Mouse (Mus musculus): Measurements from ENCODE around the gene Cited2.

The Cited2 gene

DNA sequence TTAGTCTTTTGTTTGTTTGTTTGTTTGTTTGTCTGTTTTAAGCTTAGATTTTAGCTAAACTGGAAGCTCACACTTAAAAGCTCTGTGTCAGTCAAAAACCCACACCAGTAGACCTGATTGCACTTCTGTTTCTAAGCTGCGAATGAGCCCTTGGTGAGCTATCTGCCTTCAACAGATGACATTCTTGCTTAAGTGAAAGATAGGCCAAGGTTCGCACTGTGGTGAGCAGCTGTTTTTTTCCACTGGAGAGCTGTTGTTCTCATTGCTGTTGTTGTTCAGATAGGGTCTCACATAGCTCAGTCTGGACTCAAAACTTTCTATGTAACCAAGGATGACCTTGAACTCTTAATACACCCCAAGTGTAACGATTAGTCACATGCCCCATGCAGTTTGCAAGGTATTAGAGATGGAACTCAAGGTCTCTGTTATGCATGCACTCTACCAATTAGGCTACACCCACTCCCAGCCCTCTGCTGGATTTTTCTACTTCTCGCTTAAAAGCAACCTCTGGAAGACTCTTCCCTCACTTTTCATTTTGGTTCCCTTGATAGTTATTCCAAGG is 3.9 kb upstream of the Cited2 start:
- no peak for TF ChIP-seq GATA4 (IDR thresholded peaks at IDR 0.05; ENCODE audit: insufficient replicate concordance, low read length)

DNA sequence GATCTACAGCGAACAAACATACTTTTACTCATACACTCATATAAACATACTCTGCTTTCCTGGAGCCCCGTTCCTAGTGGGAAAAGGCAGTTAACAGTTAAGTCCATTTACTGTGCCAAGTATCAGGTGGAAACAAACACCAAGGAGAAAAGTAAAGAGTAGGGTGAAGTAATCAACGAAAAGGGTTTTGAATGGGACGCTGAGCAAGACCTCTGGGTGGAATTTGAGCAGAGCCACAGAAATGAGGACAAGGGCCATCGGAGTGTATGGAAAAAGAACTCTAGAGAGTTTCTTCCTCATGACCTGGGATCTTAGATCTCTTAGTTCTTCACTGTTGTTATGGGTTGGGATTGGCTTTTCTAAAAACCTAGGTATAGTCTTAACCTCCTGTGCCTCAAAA is 3.4 kb upstream of the Cited2 start:
- TF ChIP-seq GATA4 (IDR thresholded peaks at IDR 0.05; ENCODE audit: insufficient replicate concordance, low read length): no peak

DNA sequence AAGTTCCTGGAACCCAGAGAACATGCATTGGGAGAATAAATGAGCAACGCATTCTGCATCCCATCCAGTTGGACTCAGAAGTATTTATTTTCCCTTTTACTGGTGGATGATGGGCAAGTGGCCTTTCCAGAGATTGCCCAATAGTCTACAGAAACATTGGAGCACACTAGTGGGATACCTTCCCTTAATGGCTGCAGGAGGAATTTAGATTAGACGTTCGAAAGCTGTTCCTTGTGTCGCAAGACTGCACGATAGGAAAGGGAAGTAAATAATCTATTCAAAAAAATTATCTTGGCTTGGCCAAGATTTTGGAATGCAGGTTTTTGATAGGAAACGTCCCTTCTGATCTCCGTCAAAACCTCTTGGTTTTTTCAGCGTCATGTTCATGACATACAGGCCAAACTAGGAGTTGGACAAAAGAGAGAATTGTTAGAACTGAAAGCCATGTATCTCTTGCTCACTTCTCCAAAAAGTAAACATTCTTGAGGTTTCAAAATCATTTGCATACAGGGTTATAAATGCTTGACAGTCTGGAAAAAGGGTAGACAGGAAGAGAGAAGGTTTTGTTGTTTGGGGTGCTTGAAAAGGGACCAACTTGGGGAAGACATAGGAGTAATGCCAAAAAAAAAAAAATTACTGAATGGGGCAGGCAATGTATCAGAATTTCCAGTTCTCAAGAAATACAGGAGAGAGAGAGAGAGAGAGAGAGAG is 2.0 kb upstream of the Cited2 start:
- TF ChIP-seq GATA4 (IDR thresholded peaks at IDR 0.05; ENCODE audit: insufficient replicate concordance, low read length): no peak

DNA sequence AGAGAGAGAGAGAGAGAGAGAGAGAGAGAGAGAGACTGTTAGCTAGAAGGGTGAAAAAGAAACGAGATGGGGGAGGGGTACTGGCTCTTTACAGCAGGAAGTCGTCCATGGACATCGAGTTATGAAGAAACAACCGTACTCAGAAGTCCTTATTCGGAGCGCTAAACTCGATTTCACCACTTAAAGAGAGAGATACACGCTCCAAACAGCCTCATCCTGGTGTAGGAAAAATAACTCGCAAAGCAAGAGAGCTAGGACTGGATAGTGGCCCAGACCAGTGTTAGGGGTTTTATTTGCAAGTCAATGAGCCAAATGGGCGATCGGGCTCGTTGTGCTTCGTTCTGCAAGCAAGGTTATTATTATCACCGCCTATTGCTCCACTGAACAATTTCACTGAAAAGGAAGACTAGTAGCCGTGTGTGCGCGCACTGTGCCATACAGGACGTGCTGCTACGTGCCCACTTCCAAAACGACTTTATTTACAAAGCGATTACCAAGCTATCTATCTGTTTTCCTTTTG is 1.4 kb upstream of the Cited2 start:
- no peak for TF ChIP-seq GATA4 (IDR thresholded peaks at IDR 0.05; ENCODE audit: insufficient replicate concordance, low read length)

DNA sequence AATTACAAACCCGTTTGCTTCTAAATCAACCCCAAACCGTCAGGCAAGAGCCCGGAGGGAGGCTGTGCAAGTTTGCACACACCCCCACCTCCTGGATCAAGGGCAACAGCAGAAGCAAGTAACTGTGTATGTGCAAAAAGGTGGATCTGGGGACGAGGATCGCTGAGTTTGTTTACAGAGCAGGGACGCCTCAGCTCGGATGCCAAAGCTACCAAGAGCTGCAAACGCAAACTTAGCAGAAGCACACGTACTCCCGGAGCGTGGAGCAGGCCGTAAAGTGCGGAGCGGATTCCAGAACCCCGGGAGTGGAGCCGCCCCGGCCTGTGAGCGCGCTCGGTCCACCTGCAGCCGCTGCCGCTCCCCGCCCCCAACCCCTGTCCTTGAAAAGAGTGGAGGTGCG is 860 bp upstream of the Cited2 start:
- no peak; the same call in 1 of the 2 replicates for TF ChIP-seq GATA4 (IDR thresholded peaks at IDR 0.05; ENCODE audit: insufficient replicate concordance, low read length)

DNA sequence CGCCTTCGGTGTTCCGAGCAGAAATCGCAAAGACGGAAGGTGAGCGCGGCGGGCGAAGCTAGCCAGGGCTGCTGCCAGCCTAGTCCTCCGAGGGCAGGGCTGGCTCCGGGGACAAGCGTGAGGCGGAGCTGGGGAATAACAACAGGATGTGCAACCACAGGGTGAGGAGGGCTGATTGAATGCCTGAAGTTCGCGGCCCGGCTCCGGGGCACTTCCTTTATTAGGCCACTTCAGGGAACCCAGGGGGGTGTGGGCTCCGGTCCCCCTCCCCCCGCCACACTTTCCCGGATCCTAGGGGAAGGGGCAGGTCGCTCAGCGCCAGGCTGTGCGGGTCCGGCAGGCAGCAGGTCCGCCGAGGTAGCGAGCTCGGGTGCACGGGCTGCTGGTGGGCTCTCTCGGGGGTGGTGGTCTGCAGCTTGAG is 413 bp downstream of the Cited2 start:
- no peak for TF ChIP-seq GATA4 (IDR thresholded peaks at IDR 0.05; ENCODE audit: insufficient replicate concordance, low read length)

DNA sequence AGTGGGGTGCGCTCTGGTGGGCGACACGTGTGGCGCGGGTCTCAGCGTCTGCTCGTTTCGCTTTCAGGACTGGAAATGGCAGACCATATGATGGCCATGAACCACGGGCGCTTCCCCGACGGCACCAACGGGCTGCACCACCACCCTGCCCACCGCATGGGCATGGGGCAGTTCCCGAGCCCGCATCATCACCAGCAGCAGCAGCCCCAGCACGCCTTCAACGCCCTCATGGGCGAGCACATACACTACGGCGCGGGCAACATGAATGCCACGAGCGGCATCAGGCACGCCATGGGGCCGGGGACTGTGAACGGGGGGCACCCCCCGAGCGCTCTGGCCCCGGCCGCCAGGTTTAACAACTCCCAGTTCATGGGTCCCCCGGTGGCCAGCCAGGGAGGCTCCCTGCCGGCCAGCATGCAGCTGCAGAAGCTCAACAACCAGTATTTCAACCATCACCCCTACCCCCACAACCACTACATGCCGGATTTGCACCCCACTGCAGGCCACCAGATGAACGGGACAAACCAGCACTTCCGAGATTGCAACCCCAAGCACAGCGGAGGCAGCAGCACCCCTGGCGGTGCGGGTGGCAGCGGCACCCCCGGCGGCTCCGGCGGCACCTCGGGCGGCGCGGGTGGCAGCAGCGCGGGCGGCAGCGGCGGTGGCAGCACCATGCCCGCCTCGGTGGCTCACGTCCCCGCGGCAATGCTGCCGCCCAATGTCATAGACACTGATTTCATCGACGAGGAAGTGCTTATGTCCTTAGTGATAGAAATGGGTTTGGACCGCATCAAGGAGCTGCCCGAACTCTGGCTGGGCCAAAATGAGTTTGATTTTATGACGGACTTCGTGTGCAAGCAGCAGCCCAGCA is 1.1 kb downstream of the Cited2 start:
- no peak for TF ChIP-seq GATA4 (IDR thresholded peaks at IDR 0.05; ENCODE audit: insufficient replicate concordance, low read length)

DNA sequence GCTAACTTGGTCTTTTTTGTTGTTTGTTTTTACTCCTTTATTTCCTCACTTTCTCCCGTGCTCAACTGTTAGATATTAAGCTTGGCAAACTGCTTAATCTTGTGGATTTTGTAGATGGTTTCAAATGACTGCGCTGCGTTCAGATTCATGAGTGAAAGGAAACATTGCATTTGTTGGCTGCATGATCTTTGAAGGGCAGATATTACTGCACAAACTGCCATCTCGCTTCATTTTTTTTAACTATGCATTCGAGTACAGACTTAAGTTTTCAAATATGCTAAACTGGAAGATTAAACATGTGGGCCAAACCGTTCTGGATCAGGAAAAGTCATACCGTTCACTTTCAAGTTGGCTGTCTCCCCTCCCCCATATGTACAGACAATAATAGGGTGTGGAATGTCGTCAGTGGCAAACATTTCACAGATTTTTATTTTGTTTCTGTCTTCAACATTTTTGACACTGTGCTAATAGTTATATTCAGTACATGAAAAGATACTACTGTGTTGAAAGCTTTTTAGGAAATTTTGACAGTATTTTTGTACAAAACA is 2.1 kb downstream of the Cited2 start:
- no peak for TF ChIP-seq GATA4 (IDR thresholded peaks at IDR 0.05; ENCODE audit: insufficient replicate concordance, low read length)

DNA sequence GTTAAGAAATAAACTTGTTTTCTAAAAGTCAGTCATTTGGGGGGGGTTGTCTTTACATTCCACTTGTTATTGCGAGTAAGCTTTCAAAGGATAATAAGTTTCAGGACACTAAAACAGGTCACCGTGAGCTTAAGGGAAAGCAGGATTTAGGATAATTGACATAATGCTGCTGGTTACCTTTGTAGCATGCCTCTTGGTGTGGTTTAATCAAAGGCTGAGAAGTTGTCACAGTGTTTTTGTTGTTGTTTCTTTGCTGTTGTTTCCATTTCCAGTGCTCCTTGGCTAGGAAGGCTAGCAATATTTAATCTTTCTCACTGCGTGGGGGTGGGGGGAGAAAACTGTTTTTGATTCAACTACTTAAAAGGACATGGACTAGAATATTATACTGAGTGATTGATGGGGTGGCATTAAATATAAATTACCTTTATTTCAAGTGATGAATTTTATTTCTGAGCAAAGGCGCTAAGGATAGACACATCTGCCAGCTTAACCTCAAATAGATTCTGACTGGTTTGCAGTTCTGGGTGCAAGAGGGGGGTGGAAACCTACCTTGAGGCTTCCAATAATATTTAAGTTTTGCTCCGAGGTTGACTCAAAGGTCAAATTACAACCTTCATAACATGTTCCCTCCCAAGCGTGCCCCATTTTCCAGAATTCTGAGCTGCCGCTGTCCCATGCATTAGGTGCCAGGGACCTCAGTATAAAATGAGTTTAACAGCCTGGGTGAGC is 2.8 kb downstream of the Cited2 start:
- TF ChIP-seq GATA4 (IDR thresholded peaks at IDR 0.05; ENCODE audit: insufficient replicate concordance, low read length): no peak

DNA sequence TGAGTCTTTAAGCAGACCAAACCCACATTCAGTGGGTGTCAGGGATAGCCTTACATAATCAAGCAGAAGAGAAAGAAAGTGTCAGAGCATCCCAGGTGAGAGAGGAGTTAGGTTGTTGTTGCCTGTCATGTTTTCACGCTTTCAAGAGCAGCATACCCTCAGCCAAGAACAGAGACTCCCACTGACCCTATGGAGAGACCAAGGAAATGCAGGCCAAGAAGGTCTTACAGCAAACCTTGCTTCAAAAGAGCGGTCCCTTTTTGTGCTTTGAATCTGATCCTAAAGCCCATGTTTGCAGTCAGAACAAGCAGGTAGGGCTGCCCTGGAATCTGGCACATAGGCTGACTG is 3.3 kb downstream of the Cited2 start:
- no peak for TF ChIP-seq GATA4 (IDR thresholded peaks at IDR 0.05; ENCODE audit: insufficient replicate concordance, low read length)

DNA sequence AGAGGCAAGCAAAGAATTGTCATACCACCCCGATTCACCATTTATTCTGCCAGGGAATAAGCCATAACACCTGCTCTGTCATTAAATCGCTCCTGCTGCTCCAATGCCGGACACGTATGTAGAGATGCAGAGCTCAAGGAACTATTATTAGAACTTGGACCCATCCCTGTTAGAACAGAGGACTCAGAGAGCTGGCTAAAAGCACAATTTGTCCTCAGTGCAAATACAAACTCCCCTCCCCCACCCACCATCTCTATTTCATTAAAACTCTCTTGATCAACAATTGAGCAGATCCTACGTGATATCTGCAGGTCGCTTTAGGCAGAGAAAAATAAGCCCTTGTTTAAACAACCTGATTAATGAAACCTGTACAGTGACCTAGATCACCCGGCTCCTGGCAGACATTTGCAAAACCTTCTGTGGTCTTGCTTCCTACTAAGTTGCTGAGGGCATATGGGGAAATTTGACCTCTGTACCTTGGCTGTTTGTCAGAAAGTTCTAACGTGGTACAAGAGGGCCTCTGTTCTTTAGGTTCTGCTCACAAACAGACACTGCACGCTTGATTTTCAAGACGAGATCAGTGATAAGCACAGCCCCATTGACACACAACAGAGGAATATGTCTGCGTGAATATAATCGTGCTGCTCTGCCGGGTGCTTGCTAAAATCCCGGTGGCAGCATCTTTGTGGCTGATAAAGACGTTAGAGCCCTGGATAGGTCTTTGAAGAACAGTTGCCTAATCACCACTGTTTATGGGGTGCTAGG is 4.3 kb downstream of the Cited2 start:
- no peak; the same call in 1 of the 2 replicates for TF ChIP-seq GATA4 (IDR thresholded peaks at IDR 0.05; ENCODE audit: insufficient replicate concordance, low read length)

DNA sequence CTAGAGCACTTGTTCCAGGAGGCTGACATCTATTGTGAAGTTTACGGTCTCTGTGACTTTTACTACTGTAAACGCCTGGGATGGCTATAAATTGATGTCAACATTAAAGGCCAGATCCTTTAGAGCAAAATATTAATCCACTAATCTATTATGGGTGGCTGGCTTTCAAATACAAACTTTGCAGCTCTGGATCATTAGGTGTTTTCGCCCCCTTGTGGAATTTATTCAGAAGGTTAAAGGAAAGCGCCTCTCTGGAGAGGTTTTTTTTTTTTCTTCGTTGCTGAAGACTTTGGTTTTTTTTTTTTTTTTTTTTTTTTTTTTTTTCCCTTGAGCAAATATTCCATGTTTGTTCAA is 4.9 kb downstream of the Cited2 start:
- TF ChIP-seq GATA4 (IDR thresholded peaks at IDR 0.05; ENCODE audit: insufficient replicate concordance, low read length): no peak

DNA sequence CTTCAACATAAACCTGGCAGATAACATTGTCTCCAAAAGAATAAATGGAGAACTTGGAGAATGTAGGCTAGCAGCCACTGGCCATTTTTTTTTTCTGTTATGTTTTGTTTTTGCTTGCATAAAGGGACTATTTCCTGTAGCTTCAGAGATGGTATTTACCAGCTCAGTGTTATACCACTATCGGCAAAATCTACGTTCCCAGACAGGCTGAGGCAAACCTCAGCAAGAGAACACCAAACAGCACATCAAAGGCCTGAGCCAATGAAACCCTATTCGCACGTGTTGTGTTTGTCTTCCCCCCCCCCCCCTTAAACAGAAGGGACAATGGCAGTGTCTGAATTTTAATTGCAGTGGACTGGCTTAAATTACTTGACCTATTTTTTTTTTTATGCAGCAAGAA is 5.7 kb downstream of the Cited2 start:
- no peak for TF ChIP-seq GATA4 (IDR thresholded peaks at IDR 0.05; ENCODE audit: insufficient replicate concordance, low read length)

DNA sequence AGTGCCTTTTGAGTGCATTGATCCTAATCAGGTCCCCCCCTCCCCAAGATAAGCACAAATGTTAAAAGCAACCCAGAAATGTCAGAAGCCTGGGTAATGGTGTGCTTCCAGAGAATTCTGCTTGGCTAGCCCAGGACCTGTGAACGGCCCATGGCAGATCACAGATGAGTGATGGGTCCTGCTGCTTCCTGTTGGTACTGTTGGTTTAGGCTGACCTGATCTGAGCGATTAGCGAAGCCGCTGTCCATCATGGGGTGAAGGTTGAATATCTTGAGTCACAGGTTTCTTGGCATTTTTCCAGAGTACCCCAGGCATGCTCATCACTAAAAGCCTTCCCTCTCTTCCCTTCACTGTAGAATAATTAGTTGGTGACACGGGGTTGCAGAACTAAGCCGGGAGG is 6.5 kb downstream of the Cited2 start:
- TF ChIP-seq GATA4 (IDR thresholded peaks at IDR 0.05; ENCODE audit: insufficient replicate concordance, low read length): no peak

Data from liver, adult (tissue).